Mouse (Mus musculus) activated CD4-positive, CD25-positive, alpha-beta regulatory T cell, adult 9 weeks (primary cell): Measurements from ENCODE around the gene Ube2f. TPM values are rescaled to one million over a fixed set of nuclear protein-coding genes. Genes with fewer than 3 reads are reported as not detected.

Experiments used
- polyA plus RNA-seq: library from polyadenylated mRNA; unstranded; fragments of 100-300 nt; shearing (Covaris generic); gene quantifications from one replicate; pipeline ENCODE4 v1.2.1, GENCODE M21; 2017

Gene Ube2f
- polyA plus RNA-seq: 103 TPM

GRCm38 (mm10) chr1:91249564-91250414, at the start of gene Ube2f:
Gene Ube2f (plus strand): TSS chr1:91250304.

GRCm38 (mm10) chr1:91297799-91298744, 48.0 kb downstream of the Ube2f start, which contains the start of gene Scly:
Gene Scly (plus strand): TSS chr1:91298338.

GRCm38 (mm10) chr1:91321760-91322438, 71.8 kb downstream of the Ube2f start, which contains the start of gene Espnl:
Gene Espnl (plus strand): TSS chr1:91322075.

Other genes starting within 250 kb of the Ube2f start
- 0.81 TPM for gene Rbm44, start 105.2 kb upstream of the Ube2f start, polyA plus RNA-seq
- gene Ramp1, start 70.5 kb upstream of the Ube2f start, polyA plus RNA-seq: 28.2 TPM
- gene Scly, start 48.0 kb downstream of the Ube2f start, polyA plus RNA-seq: 45.3 TPM
- not detected for gene Espnl, start 71.8 kb downstream of the Ube2f start, polyA plus RNA-seq
- gene Klhl30, start 100.7 kb downstream of the Ube2f start, polyA plus RNA-seq: not detected
- gene Erfe, start 116.1 kb downstream of the Ube2f start, polyA plus RNA-seq: not detected
- gene Ilkap, start 148.5 kb downstream of the Ube2f start, polyA plus RNA-seq: 45.2 TPM
- gene Hes6, start 163.7 kb downstream of the Ube2f start, polyA plus RNA-seq: 30.4 TPM
- gene Per2, start 209.0 kb downstream of the Ube2f start, polyA plus RNA-seq: 2.7 TPM
- 2.3 TPM for gene Traf3ip1, start 244.3 kb downstream of the Ube2f start, polyA plus RNA-seq